Mouse (Mus musculus) embryonic facial prominence, embryonic 12.5 days (tissue): ENCODE results near the gene Sap30bp. TPM values are rescaled to one million over a fixed set of nuclear protein-coding genes. Genes with fewer than 3 reads are reported as not detected.

Experiments used
- ATAC-seq: fragments of 200-750 bp; cut with Nextera tagmentation; 2 replicates; pipeline ENCODE4 v1.8.0; 2017; ENCODE audit not compliant: insufficient number of reproducible peaks, insufficient read depth, low FRiP score, low TSS enrichment
- H3K27ac ChIP-seq: fragments of 300-500 bp; sonication (generic); 2 replicates; pipeline ENCODE4 v1.5.1; 2016; ENCODE audit warnings: mild to moderate bottlenecking
- H3K27me3 ChIP-seq: fragments of 300-500 bp; sonication (generic); 2 replicates; pipeline ENCODE4 v1.6.1; 2016; ENCODE audit warnings: mild to moderate bottlenecking, moderate library complexity
- H3K36me3 ChIP-seq: fragments of 300-500 bp; sonication (generic); 2 replicates; pipeline ENCODE4 v1.6.1; 2016; ENCODE audit warnings: mild to moderate bottlenecking
- H3K4me1 ChIP-seq: fragments of 300-500 bp; sonication (generic); 2 replicates; pipeline ENCODE4 v1.6.1; 2016
- H3K4me2 ChIP-seq: fragments of 300-500 bp; sonication (generic); replicated peaks from 2 replicates; pipeline ENCODE4 v1.6.1; 2016; ENCODE audit warnings: mild to moderate bottlenecking, moderate library complexity
- H3K4me3 ChIP-seq: fragments of 300-500 bp; sonication (generic); 2 replicates; pipeline ENCODE4 v1.5.1; 2016; ENCODE audit warnings: mild to moderate bottlenecking
- H3K9ac ChIP-seq: fragments of 300-500 bp; sonication (generic); 2 replicates; pipeline ENCODE4 v1.6.1; 2016; ENCODE audit warnings: mild to moderate bottlenecking, moderate library complexity
- H3K9me3 ChIP-seq: fragments of 300-500 bp; sonication (generic); 2 replicates; pipeline ENCODE4 v1.6.1; 2016; ENCODE audit warnings: mild to moderate bottlenecking, moderate library complexity
- WGBS: fragments of 180-500 bp; shearing (Covaris S2); methylation state at CpG from one replicate; pipeline ENCODE4 v1.1.7; 2016; 5-methylcytosine and 5-hydroxymethylcytosine counted together
- polyA plus RNA-seq: library from polyadenylated mRNA; unstranded; fragments of >200 nt; fragmentation: Nextera tagmentation; extraction: Ambion mirVana; gene quantifications from 2 replicates; pipeline ENCODE4 v1.2.1, GENCODE M21; 2016

Sap30bp gene
- polyA plus RNA-seq, 1 experiment from 2014 or later = 46.9 TPM

DNA sequence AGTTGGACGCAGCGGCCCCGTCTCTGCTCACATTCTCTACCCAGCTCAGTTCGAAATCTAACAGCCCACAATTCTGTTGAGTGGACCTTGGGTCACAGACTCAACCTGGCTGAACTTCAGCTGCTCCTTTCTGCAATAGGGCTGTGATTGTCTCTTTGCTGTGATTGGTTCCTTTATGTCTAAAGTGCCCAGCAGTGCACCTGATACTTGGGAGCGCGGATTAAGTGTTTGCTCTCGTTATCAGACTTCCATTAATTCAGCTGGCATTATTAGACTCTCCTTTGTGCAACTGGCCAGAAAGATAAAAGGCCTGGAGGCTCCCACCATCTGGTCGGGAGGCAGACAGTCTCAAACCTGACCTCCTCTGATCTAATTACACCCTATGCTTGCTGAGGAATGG, 81.7 kb downstream of the Sap30bp start:
- H3K27me3 ChIP-seq = no peaks in the 10 kb centered on the region
- no peak overlapping the region for H3K4me2 ChIP-seq
- peaks cover 17% of the 10 kb centered on the region for H3K4me1 ChIP-seq
- H3K36me3 ChIP-seq = peaks cover 7% of the 10 kb centered on the region
- no peaks in the 10 kb centered on the region for H3K9me3 ChIP-seq
- no peak overlapping the region for H3K4me3 ChIP-seq
- H3K27ac ChIP-seq = no peak overlapping the region
- H3K9ac ChIP-seq = no peak overlapping the region
- 61% methylated on average over 8 of the region's 8 CpGs for WGBS
- ATAC-seq = no peak

Other genes starting within 250 kb of the Sap30bp start
- gene Grb2, start 224.7 kb upstream of the Sap30bp start, polyA plus RNA-seq = 115 and 118 TPM in 2 replicates
- 29.6 and 30.0 TPM in 2 replicates for gene Tmem94, start 167.8 kb upstream of the Sap30bp start, polyA plus RNA-seq
- gene Caskin2, start 119.6 kb upstream of the Sap30bp start, polyA plus RNA-seq = 17.5 TPM in 2 replicates
- 36.3 and 36.7 TPM in 2 replicates for gene Tsen54, start 118.6 kb upstream of the Sap30bp start, polyA plus RNA-seq
- 7.6 and 8.8 TPM in 2 replicates for gene Llgl2, start 109.2 kb upstream of the Sap30bp start, polyA plus RNA-seq
- gene Myo15b, start 74.9 kb upstream of the Sap30bp start, polyA plus RNA-seq = 0.10 and 0.18 TPM in 2 replicates
- gene Smim5, start 33.3 kb upstream of the Sap30bp start, polyA plus RNA-seq = 1.8 and 2.4 TPM in 2 replicates
- gene Smim6, start 21.3 kb upstream of the Sap30bp start, polyA plus RNA-seq = 1.00 and 1.7 TPM in 2 replicates
- gene Recql5, start 195 bp downstream of the Sap30bp start, polyA plus RNA-seq = 26.3 and 28.7 TPM in 2 replicates
- gene Itgb4, start 41.4 kb downstream of the Sap30bp start, polyA plus RNA-seq = 4.1 and 4.2 TPM in 2 replicates
- gene Galk1, start 79.4 kb downstream of the Sap30bp start, polyA plus RNA-seq = 165 and 169 TPM in 2 replicates
- 2,246 and 2,293 TPM in 2 replicates for gene H3f3b, start 94.7 kb downstream of the Sap30bp start, polyA plus RNA-seq
- 43.6 and 44.1 TPM in 2 replicates for gene Unk, start 97.0 kb downstream of the Sap30bp start, polyA plus RNA-seq
- 1.3 and 1.8 TPM in 2 replicates for gene Unc13d, start 144.7 kb downstream of the Sap30bp start, polyA plus RNA-seq
- gene Wbp2, start 153.7 kb downstream of the Sap30bp start, polyA plus RNA-seq = 44.9 and 48.3 TPM in 2 replicates
- 6.9 and 9.1 TPM in 2 replicates for gene Trim47, start 193.9 kb downstream of the Sap30bp start, polyA plus RNA-seq
- 2.3 and 2.6 TPM in 2 replicates for gene Trim65, start 197.8 kb downstream of the Sap30bp start, polyA plus RNA-seq
- gene Mrpl38, start 205.6 kb downstream of the Sap30bp start, polyA plus RNA-seq = 83.7 and 89.2 TPM in 2 replicates
- 61.2 and 61.3 TPM in 2 replicates for gene Fbf1, start 234.9 kb downstream of the Sap30bp start, polyA plus RNA-seq